Mouse (Mus musculus) frontal cortex, postnatal 36 days (tissue): ENCODE measurements around the gene Armc3.

ENCODE experiments used
- DNase-seq, 2 experiments: peaks; one replicate each; pipeline ENCODE4 v3.0.0; 2022; ENCODE audit warnings: low spot score in 2 of 2

Gene Armc3

DNA sequence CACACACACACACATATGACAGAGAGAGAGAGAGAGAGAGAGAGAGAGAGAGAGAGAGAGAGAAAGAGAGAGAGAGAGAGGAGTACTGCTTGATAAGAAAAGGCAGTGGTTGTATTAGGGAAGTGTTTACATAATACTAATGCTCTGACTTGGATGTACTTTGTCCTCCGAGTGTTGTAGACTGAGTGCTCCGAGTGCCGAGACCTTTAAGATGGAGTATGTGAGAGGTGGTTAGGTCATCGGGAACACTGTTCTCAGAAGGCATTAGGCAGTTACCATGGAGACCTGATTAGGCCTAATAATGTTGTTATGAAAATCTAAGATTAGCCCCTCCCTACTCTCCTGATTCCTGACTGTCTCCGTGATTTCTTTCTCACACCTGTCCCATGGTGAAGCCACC, 151.1 kb downstream of the Armc3 start:
- no peak for DNase-seq

DNA sequence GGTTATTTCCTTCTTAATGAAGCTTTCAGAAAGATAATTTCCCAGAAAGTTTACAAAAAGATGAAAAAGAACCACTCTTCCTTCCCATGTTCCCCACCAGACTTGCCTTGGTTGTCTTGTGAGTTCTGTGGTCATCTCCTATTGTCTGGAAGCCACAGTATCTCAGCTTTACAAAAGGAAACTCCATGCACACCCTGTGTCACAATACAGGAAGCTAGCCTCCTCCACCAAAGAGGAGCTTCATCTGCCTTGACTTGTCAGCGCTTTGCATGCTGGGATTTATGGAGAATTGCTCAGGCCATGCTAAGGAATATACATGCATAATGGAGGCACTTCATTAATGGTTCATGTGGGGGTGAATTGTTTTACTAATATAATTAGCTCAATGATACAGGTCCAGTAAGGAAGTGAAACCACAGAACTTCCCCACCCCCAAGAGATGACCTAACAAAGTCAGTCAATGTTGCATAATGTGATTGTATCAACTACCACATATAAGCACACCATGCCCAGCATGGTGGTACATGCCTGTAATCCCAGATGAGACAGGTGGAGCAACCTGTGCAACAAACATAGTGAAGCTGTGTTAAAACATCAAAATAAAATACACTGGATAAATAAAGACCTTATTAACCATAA, 152.6 kb downstream of the Armc3 start:
- no peak for DNase-seq

GRCm38 (mm10) chr2:19353158-19353557, 154.1 kb downstream of the Armc3 start:
- DNase-seq = no peak
